Mouse (Mus musculus) ES-E14 (cell line): ENCODE results near the gene Magi2.

Experiments used
- CHD2 ChIP-seq: IDR thresholded peaks from 2 replicates; pipeline ENCODE4 v1.6.1; 2014; ENCODE audit warnings: mild to moderate bottlenecking, low read depth, low read length, inconsistent platforms
- HCFC1 ChIP-seq: IDR thresholded peaks from 2 replicates; pipeline ENCODE4 v1.6.1; 2012; ENCODE audit warnings: low read length, inconsistent platforms, borderline replicate concordance; ENCODE audit not compliant: insufficient read depth
- MAFK ChIP-seq: IDR thresholded peaks from 2 replicates; pipeline ENCODE4 v1.6.1; 2014; ENCODE audit warnings: mild to moderate bottlenecking, low read depth, low read length, inconsistent platforms; ENCODE audit not compliant: insufficient read depth
- ZNF384 ChIP-seq: IDR thresholded peaks from 2 replicates; pipeline ENCODE4 v1.6.1; 2012; ENCODE audit warnings: low read depth, low read length, inconsistent platforms

DNA sequence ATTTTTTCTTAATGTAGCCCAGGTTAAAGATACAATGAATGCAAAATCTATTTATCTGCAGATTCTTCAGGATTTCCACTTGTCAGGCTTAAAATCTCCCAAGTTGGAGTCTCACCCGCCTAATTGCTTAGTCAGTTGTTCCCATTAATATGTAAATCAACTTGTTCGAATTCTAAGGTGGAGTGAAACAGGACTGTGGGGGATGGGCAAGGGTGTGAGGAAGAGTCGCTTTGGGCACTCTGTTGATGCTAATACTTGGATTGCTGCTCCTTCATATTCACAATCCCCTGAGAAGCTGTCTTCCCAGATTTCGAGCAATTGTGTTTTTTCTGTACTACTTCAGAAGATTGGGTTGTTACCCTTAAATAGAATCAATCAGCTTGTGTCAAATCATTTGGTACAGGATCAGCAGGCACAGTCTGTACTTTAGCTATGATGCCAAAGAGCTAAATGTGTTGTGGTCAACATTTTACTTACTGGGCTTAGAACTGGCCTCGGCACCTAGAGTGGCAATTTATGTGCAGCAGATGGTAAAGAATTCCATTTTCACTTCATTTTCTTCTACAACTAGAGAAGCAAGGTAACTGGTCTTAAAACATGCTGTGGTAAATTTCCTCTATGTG is 560.8 kb downstream of the Magi2 start:
- TF ChIP-seq CHD2, result no peak
- TF ChIP-seq MAFK, result no peak
- no peak for TF ChIP-seq HCFC1
- no peak for TF ChIP-seq ZNF384
